Mouse (Mus musculus) CH12.LX (cell line): ENCODE measurements around the gene Itih2. TPM values are rescaled to one million over a fixed set of nuclear protein-coding genes. Genes with fewer than 3 reads are reported as not detected.

Experiments
- DNase-seq: peaks from one replicate; pipeline ENCODE4 v3.0.0-alpha.2; 2013; ENCODE audit errors: extremely low read depth
- H3K27ac ChIP-seq: 2 replicates; pipeline ENCODE4 v1.5.1; 2012; ENCODE audit warnings: low read depth, mild to moderate bottlenecking, control low read depth, moderate library complexity; ENCODE audit not compliant: insufficient read depth
- H3K27me3 ChIP-seq: replicated peaks from 2 replicates; pipeline ENCODE3; 2012; ENCODE audit warnings: inconsistent platforms
- H3K36me3 ChIP-seq, 2 experiments: replicated peaks in 1 of 2; 2 replicates each; pipeline versions ENCODE3 to v1.6.1; 2012; ENCODE audit warnings: inconsistent platforms in 1 of 2, low read length in 1 of 2, mild to moderate bottlenecking in 1 of 2, mixed read lengths in 1 of 2, moderate library complexity in 1 of 2; ENCODE audit not compliant: control insufficient read depth in 1 of 2, insufficient read depth in 1 of 2
- H3K4me1 ChIP-seq, 2 experiments: 2 replicates each; pipeline ENCODE4 v1.6.1; 2012; ENCODE audit warnings: inconsistent platforms in 1 of 2, moderate library complexity in 1 of 2; ENCODE audit not compliant: insufficient read depth in 2 of 2, control insufficient read depth in 1 of 2
- H3K4me2 ChIP-seq: 2 replicates; pipeline ENCODE4 v1.6.1; 2012; ENCODE audit warnings: low read depth, mild to moderate bottlenecking, control low read depth; ENCODE audit not compliant: poor library complexity, insufficient read depth, severe bottlenecking
- H3K4me3 ChIP-seq, 3 experiments: fragments of 150-350 bp in 1 of 3; sonication (generic) in 1 of 3; replicated peaks in 1 of 3; 2 replicates each; pipeline versions ENCODE3 to v1.5.1; 2011 to 2012; ENCODE audit warnings: low read depth in 2 of 3, low read length in 2 of 3, mild to moderate bottlenecking in 2 of 3, moderate library complexity in 2 of 3, control low read depth in 1 of 3, improper control_type of control experiment in 1 of 3, inconsistent platforms in 1 of 3, mixed read lengths in 1 of 3; ENCODE audit not compliant: poor library complexity in 1 of 3
- H3K79me2 ChIP-seq: replicated peaks from 2 replicates; pipeline ENCODE4 v1.6.1; 2012; ENCODE audit warnings: mild to moderate bottlenecking, moderate library complexity; ENCODE audit not compliant: control insufficient read depth, poor library complexity, insufficient read depth, severe bottlenecking; ENCODE audit errors: extremely low read depth
- H3K9ac ChIP-seq: 2 replicates; pipeline ENCODE4 v1.6.1; 2012; ENCODE audit warnings: low read depth, mild to moderate bottlenecking, control low read depth, moderate library complexity; ENCODE audit not compliant: insufficient read depth
- H3K9me3 ChIP-seq: replicated peaks from 2 replicates; pipeline ENCODE3; 2012; ENCODE audit warnings: low read length, inconsistent platforms, mixed read lengths
- BHLHE40 ChIP-seq: IDR thresholded peaks from 2 replicates; pipeline ENCODE4 v1.6.1; 2011; ENCODE audit warnings: mild to moderate bottlenecking, low read depth, low read length, improper control_type of control experiment
- E2F4 ChIP-seq: IDR thresholded peaks from 2 replicates; pipeline ENCODE4 v1.6.1; 2011; ENCODE audit warnings: low read depth, low read length, improper control_type of control experiment; ENCODE audit not compliant: insufficient replicate concordance
- ELF1 ChIP-seq: IDR thresholded peaks from 2 replicates; pipeline ENCODE4 v1.6.1; 2014; ENCODE audit warnings: low read depth, mild to moderate bottlenecking, inconsistent platforms, low read length, improper control_type of control experiment
- EP300 ChIP-seq: IDR thresholded peaks from 2 replicates; pipeline ENCODE4 v1.6.1; 2011; ENCODE audit warnings: low read length, improper control_type of control experiment
- ETS1 ChIP-seq: conservative IDR thresholded peaks from 2 replicates; pipeline ENCODE4 v1.6.1; 2012; ENCODE audit warnings: low read depth, mild to moderate bottlenecking, inconsistent platforms, low read length, improper control_type of control experiment, moderate library complexity
- IRF4 ChIP-seq: IDR thresholded peaks from 2 replicates; pipeline ENCODE4 v1.6.1; 2014; ENCODE audit warnings: low read depth, mild to moderate bottlenecking, inconsistent platforms, low read length, improper control_type of control experiment
- JUND ChIP-seq: conservative IDR thresholded peaks from 2 replicates; pipeline ENCODE4 v1.6.1; 2011; ENCODE audit warnings: low read depth, low read length, improper control_type of control experiment
- MAFK ChIP-seq: IDR thresholded peaks from 2 replicates; pipeline ENCODE4 v1.6.1; 2011; ENCODE audit warnings: low read length, improper control_type of control experiment; ENCODE audit not compliant: insufficient replicate concordance
- MAX ChIP-seq: IDR thresholded peaks from 2 replicates; pipeline ENCODE4 v1.6.1; 2011; ENCODE audit warnings: low read length, improper control_type of control experiment
- MAZ ChIP-seq: IDR thresholded peaks from 2 replicates; pipeline ENCODE4 v1.6.1; 2012; ENCODE audit warnings: low read depth, mild to moderate bottlenecking, inconsistent platforms, low read length, improper control_type of control experiment, moderate library complexity
- MXI1 ChIP-seq: IDR thresholded peaks from 2 replicates; pipeline ENCODE4 v1.6.1; 2011; ENCODE audit warnings: mild to moderate bottlenecking, low read depth, low read length, improper control_type of control experiment
- NELFE ChIP-seq: IDR thresholded peaks from 2 replicates; pipeline ENCODE4 v1.6.1; 2011; ENCODE audit warnings: low read depth, low read length, improper control_type of control experiment
- NRF1 ChIP-seq: IDR thresholded peaks from 2 replicates; pipeline ENCODE4 v1.6.1; 2014; ENCODE audit warnings: low read depth, mild to moderate bottlenecking, inconsistent platforms, low read length, improper control_type of control experiment, moderate library complexity
- POLR2AphosphoS2 ChIP-seq: IDR thresholded peaks from 2 replicates; pipeline ENCODE4 v1.6.1; 2011; ENCODE audit warnings: low read depth, low read length, improper control_type of control experiment
- RCOR1 ChIP-seq: conservative IDR thresholded peaks from 2 replicates; pipeline ENCODE4 v1.6.1; 2012; ENCODE audit warnings: low read depth, mild to moderate bottlenecking, inconsistent platforms, low read length, improper control_type of control experiment
- SIN3A ChIP-seq: IDR thresholded peaks from 2 replicates; pipeline ENCODE4 v1.6.1; 2012; ENCODE audit warnings: low read length, improper control_type of control experiment, inconsistent platforms
- TBP ChIP-seq: conservative IDR thresholded peaks from 2 replicates; pipeline ENCODE4 v1.6.1; 2011; ENCODE audit warnings: low read depth, low read length, improper control_type of control experiment
- TCF12 ChIP-seq: IDR thresholded peaks from 2 replicates; pipeline ENCODE4 v1.6.1; 2014; ENCODE audit warnings: low read depth, mild to moderate bottlenecking, inconsistent platforms, low read length, improper control_type of control experiment
- UBTF ChIP-seq: IDR thresholded peaks from 2 replicates; pipeline ENCODE4 v1.6.1; 2012; ENCODE audit warnings: low read depth, mild to moderate bottlenecking, inconsistent platforms, low read length, improper control_type of control experiment, moderate library complexity
- USF1 ChIP-seq: IDR thresholded peaks from 2 replicates; pipeline ENCODE4 v1.6.1; 2014; ENCODE audit warnings: low read depth, mild to moderate bottlenecking, inconsistent platforms, low read length, improper control_type of control experiment
- ZC3H11A ChIP-seq: IDR thresholded peaks from 2 replicates; pipeline ENCODE4 v1.6.1; 2012; ENCODE audit warnings: low read depth, mild to moderate bottlenecking, inconsistent platforms, low read length, improper control_type of control experiment
- ZKSCAN1 ChIP-seq: IDR thresholded peaks from 2 replicates; pipeline ENCODE4 v1.6.1; 2012; ENCODE audit warnings: low read depth, inconsistent platforms, low read length, improper control_type of control experiment, borderline replicate concordance
- ZNF384 ChIP-seq: IDR thresholded peaks from 2 replicates; pipeline ENCODE4 v1.6.1; 2012; ENCODE audit warnings: low read depth, low read length, improper control_type of control experiment, inconsistent platforms
- dilution Hi-C: fragments of 300-500 bp; cut with MboI; formaldehyde crosslinking; loops from 2 replicates; pipeline ENCODE4 v1.14.3; 2020; ENCODE audit warnings: low sequenced_read_pairs; ENCODE audit not compliant: extremely low pct_unique_long_range_greater_than_20kb, extremely low pct_ligation_motif_present
- in situ Hi-C: fragments of 300-500 bp; cut with MboI; formaldehyde crosslinking; loops from 3 replicates; pipeline ENCODE4 v1.14.3; 2019; ENCODE audit warnings: low sequenced_read_pairs, low pct_ligation_motif_present, low pct_unique_long_range_greater_than_20kb, mixed read lengths
- polyA plus RNA-seq: library from polyadenylated mRNA; unstranded; fragments of >175 nt; gene quantifications from 2 replicates; pipeline ENCODE4 v1.2.1, GENCODE M21; 2012; ENCODE audit warnings: low read depth; ENCODE audit not compliant: insufficient read length
- total RNA-seq, 2 experiments: library from RNA; depleted of rRNA; stranded (reverse); fragments of 300-350 nt in 1 of 2; fragments of >200 nt in 1 of 2; gene quantifications; 2 replicates each; pipeline ENCODE4 v1.2.3; 2012 to 2014

Gene Itih2
- total RNA-seq (2012; rRNA removed) (not detected in 2 replicates), total RNA-seq (2014; rRNA removed) (not detected in 2 replicates), polyA plus RNA-seq (not detected in 2 replicates)

- in situ Hi-C loops: no loop called here
- Histone ChIP-seq H3K4me1 (no peaks in the 10 kb centered on the region), H3K79me2 (no peaks in the 10 kb centered on the region), H3K9ac (no peak within 1 kb of the TSS), H3K9me3 (no peaks in the 10 kb centered on the region), H3K27ac (no peak within 1 kb of the TSS), H3K36me3 (no peaks in the 10 kb centered on the region), H3K27me3 (no peaks in the 10 kb centered on the region), H3K4me3 (no peak within 1 kb of the TSS), H3K4me2 (no peak within 1 kb of the TSS)
- TF ChIP-seq ZC3H11A (no peak), IRF4 (no peak), TCF12 (no peak), TBP (no peak), SIN3A (no peak), ELF1 (no peak), EP300 (no peak), MXI1 (no peak), BHLHE40 (no peak), MAZ (no peak), MAFK (no peak), ZKSCAN1 (no peak), ZNF384 (no peak), ETS1 (no peak), JUND (no peak), NRF1 (no peak), MAX (no peak), E2F4 (no peak), RCOR1 (no peak), POLR2AphosphoS2 (no peak)
- no peak for DNase-seq
- dilution Hi-C loops: no loop called here
Observed at GRCm38 (mm10) chr2:10131296-10131695, at the start of gene Itih2. TSS of gene Itih2 (minus strand) at chr2:10131396.

DNA sequence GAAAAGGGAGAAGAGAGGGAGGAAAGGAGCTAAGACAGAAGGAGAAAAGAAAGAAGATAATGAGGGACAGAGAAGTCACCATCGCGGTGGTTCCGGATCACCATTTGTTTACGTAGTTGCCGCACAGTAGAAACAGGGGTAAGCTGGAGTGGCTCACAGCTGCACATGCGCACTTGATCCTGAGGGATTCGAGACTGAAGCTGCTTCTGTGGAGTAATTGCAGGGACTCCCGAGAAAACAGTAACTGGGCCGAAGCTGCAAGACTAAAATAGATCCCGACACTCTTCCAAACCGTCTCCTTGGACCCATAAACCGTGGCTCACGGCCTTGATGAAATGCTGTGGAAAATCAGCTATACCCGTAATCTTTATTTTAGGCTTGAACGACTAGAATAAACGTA, 38.8 kb upstream of the Itih2 start:
- no peak overlapping the region for H3K27ac ChIP-seq
- no peaks in the 10 kb centered on the region for H3K9me3 ChIP-seq
- dilution Hi-C loops: no loop called here
- H3K4me1 ChIP-seq: no peaks in the 10 kb centered on the region
- H3K27me3 ChIP-seq: no peaks in the 10 kb centered on the region
- H3K4me2 ChIP-seq: no peak overlapping the region
- no peak for DNase-seq
- in situ Hi-C loops: no loop called here
- no peak overlapping the region for H3K4me3 ChIP-seq
- H3K79me2 ChIP-seq: no peaks in the 10 kb centered on the region
- no peaks in the 10 kb centered on the region for H3K36me3 ChIP-seq
- H3K9ac ChIP-seq: no peak overlapping the region
- TF ChIP-seq RCOR1: no peak
- no peak for TF ChIP-seq NRF1
- no peak for TF ChIP-seq UBTF
- no peak for TF ChIP-seq USF1
- no peak for TF ChIP-seq JUND
- TF ChIP-seq NELFE: no peak
- no peak for TF ChIP-seq MXI1
